Mouse (Mus musculus) C2C12 (cell line): ENCODE measurements at regions not wholly inside any gene's neighbourhood (a gene's known extent, or its start where the extent isn't known, plus 50 kb on each side); places are given as distances from the start of the nearest gene placed in this dataset.

ENCODE experiments used
- H3K27me3 ChIP-seq: one replicate; pipeline ENCODE4 v1.6.1; 2011; ENCODE audit not compliant: control insufficient read depth, insufficient read depth, insufficient read length
- H3K36me3 ChIP-seq: one replicate; pipeline ENCODE4 v1.6.1; 2011; ENCODE audit not compliant: control insufficient read depth, insufficient read depth
- H3K4me3 ChIP-seq: one replicate; pipeline ENCODE4 v1.5.1; 2011; ENCODE audit warnings: mild to moderate bottlenecking, control low read depth; ENCODE audit not compliant: poor library complexity, insufficient read depth, severe bottlenecking
- H3K79me2 ChIP-seq: one replicate; pipeline ENCODE4 v1.6.1; 2011; ENCODE audit not compliant: control insufficient read depth, insufficient read depth
- H3K79me3 ChIP-seq: one replicate; pipeline ENCODE4 v1.6.1; 2011; ENCODE audit warnings: low read depth, control low read depth
- H3ac ChIP-seq: one replicate; pipeline ENCODE3; 2011; ENCODE audit warnings: low read depth; ENCODE audit not compliant: control insufficient read depth, insufficient read length
- CEBPB ChIP-seq: IDR thresholded peaks from one replicate; pipeline ENCODE4 v1.6.1; 2011; ENCODE audit warnings: low read depth, mild to moderate bottlenecking, control low read depth, moderate library complexity
- CTCF ChIP-seq: IDR thresholded peaks from one replicate; pipeline ENCODE4 v1.5.1; 2011; ENCODE audit not compliant: control insufficient read depth, insufficient read depth, insufficient read length
- FOSL1 ChIP-seq: IDR thresholded peaks from one replicate; pipeline ENCODE4 v1.8.0; 2011; ENCODE audit warnings: mild to moderate bottlenecking, low read length; ENCODE audit not compliant: poor library complexity, insufficient read depth, severe bottlenecking
- MAX ChIP-seq: IDR thresholded peaks from one replicate; pipeline ENCODE4 v1.6.1; 2011; ENCODE audit warnings: mild to moderate bottlenecking, control low read depth
- MYOD1 ChIP-seq: IDR thresholded peaks from one replicate; pipeline ENCODE4 v1.6.1; 2011; ENCODE audit warnings: low read depth; ENCODE audit not compliant: control insufficient read depth, insufficient read length
- MYOG ChIP-seq: IDR thresholded peaks from one replicate; pipeline ENCODE4 v1.6.1; 2011; ENCODE audit not compliant: control insufficient read depth, insufficient read length; ENCODE audit errors: extremely low read depth
- USF1 ChIP-seq: IDR thresholded peaks from one replicate; pipeline ENCODE4 v1.6.1; 2011; ENCODE audit warnings: low read depth, mild to moderate bottlenecking, control low read depth, moderate library complexity

DNA sequence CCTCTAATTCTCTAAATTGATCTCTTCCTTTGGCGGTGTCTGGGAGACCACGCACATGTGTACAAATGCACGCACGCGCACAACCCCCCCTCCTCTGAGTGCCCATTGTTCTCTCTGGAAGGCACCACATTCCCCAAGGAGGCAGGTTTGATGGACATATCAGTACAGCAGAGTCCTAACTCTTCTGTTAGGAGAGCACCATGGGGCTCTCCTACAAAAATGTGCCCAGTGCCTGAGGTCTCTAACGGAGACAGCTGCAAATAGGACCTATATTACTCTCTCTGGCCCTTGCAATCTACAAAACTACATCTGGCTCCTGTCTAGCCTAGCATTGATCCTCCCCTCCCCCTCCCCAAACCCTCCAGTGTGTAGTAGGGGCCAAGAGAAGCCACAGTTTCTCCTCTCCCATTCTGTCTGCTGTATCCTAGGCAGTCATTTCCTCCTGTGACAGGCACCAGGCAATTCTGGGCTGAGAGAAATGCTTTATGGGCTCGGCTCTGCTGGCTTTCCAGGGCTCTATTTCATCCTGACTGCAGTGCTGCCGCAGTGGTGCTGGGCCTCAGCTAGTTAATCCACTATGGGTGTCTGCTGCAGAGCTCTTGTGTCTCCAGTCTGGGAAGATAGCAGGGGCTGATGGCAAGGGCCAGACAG is 340.6 kb downstream of the Rps24 start:
- H3K79me3 ChIP-seq: no peaks in the 10 kb centered on the region
- no peak for TF ChIP-seq MYOG
- no peak for TF ChIP-seq CEBPB
- TF ChIP-seq USF1: no peak
- TF ChIP-seq FOSL1: no peak
- no peak for TF ChIP-seq CTCF
- no peak for TF ChIP-seq MYOD1
- no peak for TF ChIP-seq MAX
- no peaks in the 10 kb centered on the region for H3K36me3 ChIP-seq
- H3K79me2 ChIP-seq: no peaks in the 10 kb centered on the region
- H3K4me3 ChIP-seq: no peak overlapping the region
- H3K27me3 ChIP-seq: peaks cover 25% of the 10 kb centered on the region
- no peak overlapping the region for H3ac ChIP-seq

DNA sequence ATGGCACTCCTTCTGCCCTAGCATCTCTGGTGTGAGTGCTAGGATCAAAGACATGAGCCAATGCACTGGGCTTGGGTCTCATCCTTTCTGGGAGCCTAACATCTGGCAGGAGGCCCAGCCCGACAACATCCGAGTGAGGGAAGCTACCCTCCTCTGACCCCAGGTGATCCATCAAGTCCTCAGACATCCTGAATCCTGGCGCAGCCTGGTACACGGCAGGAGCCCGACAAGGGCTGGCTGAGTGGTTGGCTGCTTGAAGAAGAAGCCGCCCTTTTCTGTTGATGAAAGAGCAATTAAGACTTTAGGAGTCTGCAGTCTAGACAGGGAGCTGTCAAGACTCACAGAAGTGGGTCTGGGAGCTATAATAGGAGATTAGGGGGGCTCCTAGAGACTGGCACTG is 342.1 kb downstream of the Rps24 start:
- TF ChIP-seq MYOD1 (no peak), USF1 (no peak), CTCF (no peak), MYOG (no peak), CEBPB (no peak)

DNA sequence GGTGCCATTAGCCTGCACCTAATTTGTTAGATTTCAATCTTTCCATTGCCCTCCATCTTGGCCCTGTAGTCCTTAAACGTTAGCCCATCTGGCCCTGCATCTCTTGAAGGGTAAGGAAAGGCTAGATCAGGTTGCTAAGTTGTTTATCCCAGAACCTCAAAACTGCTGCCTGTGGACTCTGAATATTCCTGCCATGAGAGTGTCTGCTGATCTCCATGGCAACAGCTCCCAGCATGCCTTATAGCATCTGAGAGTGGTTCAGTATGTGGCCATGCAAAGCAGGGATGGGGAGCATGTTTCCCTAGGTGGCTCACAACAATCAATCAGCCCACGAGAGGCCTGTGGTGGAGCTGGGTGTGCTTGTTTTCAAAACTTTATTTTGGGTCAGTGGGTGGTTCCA is 346.3 kb downstream of the Rps24 start:
- H3ac ChIP-seq: no peak overlapping the region
- no peak for TF ChIP-seq CTCF
- TF ChIP-seq MYOD1: no peak
- TF ChIP-seq MAX: no peak
- no peak for TF ChIP-seq MYOG
- TF ChIP-seq CEBPB: no peak
- no peak for TF ChIP-seq FOSL1
- no peak for TF ChIP-seq USF1

More for the DNA sequence above, 342.1 kb downstream of the Rps24 start:
- Histone ChIP-seq H3K79me2 (no peaks in the 10 kb centered on the region), H3K36me3 (no peaks in the 10 kb centered on the region), H3K27me3 (peaks cover 19% of the 10 kb centered on the region), H3K4me3 (no peak overlapping the region), H3K79me3 (no peaks in the 10 kb centered on the region), H3ac (no peak overlapping the region)

DNA sequence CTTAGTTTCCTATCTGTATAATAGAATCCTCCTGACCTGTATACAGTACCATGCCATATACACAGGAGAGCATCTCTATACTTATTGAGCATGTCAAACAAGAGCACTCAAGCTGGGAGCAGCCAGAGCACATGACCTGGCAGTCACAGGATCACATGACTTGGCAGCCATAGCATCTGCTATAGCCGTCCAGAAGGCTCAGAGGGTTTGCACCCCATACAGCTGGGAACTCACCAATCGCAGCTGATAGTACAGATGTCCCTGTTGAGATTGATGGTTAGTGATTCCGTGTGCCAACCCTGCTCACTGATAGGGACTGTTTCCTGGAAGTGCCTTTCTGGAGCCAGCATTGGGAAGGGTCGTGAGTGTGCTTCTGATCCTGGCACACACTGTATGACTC is 351.3 kb downstream of the Rps24 start:
- no peak for TF ChIP-seq CTCF
- no peak overlapping the region for H3ac ChIP-seq
- H3K4me3 ChIP-seq: no peak overlapping the region
- no peaks in the 10 kb centered on the region for H3K79me3 ChIP-seq
- no peaks in the 10 kb centered on the region for H3K79me2 ChIP-seq
- no peaks in the 10 kb centered on the region for H3K36me3 ChIP-seq
- peaks cover 3% of the 10 kb centered on the region for H3K27me3 ChIP-seq

More for the DNA sequence above, 346.3 kb downstream of the Rps24 start:
- H3K79me3 ChIP-seq: no peaks in the 10 kb centered on the region
- no peaks in the 10 kb centered on the region for H3K79me2 ChIP-seq
- no peaks in the 10 kb centered on the region for H3K36me3 ChIP-seq
- no peak overlapping the region for H3K4me3 ChIP-seq
- peaks cover 12% of the 10 kb centered on the region for H3K27me3 ChIP-seq

DNA sequence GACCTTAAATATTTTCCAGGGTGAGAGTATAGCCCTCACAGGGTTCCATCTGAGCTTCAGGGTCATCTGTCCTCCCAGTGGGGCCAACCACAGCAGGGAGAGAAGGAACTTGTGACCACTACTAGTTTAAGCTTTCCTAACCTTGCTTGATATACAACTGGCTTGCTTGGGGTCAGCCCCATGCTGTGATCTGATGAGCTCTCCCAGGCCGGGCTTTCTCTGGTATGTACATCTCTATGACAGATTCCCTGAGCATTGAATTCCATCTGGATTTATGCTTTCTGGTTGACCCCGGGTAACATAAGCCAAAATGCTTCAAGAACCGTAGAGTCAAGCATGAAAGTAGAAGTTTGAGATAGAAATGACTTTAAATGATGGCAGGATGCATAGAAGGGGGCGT is 352.1 kb downstream of the Rps24 start:
- Histone ChIP-seq H3K27me3 (peaks cover 3% of the 10 kb centered on the region), H3K79me3 (no peaks in the 10 kb centered on the region), H3K36me3 (no peaks in the 10 kb centered on the region), H3ac (no peak overlapping the region), H3K79me2 (no peaks in the 10 kb centered on the region), H3K4me3 (no peak overlapping the region)
- TF ChIP-seq CTCF (no peak), FOSL1 (no peak), MYOD1 (no peak), MAX (no peak), MYOG (no peak)

DNA sequence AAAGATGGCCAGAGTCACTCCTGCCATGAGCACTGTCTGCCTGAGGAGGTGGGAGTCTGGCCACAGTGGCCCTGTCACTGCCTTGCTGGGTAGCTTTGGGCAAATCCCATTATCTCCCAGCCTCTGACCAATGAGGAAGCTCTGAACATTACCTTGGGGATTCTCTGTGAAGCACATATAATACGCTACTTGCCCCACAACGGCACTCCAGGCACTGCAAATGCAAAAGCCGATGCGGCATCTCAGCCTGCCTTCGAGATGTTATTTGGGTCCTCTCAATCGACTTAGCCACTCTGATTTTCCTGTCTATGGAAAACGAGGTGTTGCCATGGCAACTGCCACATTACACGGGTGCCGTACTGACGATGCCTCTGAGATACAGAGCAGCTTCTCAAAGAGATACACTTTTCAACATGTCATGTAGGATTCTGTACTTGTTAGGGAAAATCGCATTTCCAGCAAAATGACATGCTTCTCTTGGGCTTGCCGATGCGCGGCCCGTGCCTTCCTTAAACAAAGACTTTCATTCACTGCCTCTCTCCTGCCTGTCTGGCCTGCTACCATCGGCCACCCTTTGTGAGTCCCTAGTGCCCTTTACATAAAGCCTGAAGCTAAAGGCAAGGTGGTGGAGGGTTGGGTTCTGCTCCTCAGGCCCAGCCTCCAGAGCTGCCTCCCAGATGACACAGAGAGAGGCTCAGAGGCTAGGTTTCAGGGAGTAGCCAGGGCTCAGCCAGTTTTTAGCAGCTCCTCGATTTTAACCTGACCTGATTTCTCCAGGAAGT is 355.0 kb downstream of the Rps24 start:
- H3K4me3 ChIP-seq: no peak overlapping the region
- no peaks in the 10 kb centered on the region for H3K36me3 ChIP-seq
- H3K79me2 ChIP-seq: no peaks in the 10 kb centered on the region
- H3K79me3 ChIP-seq: no peaks in the 10 kb centered on the region
- H3ac ChIP-seq: no peak overlapping the region
- no peak for TF ChIP-seq FOSL1
- TF ChIP-seq CEBPB: no peak
- TF ChIP-seq MAX: no peak
- TF ChIP-seq MYOG: no peak
- no peak for TF ChIP-seq CTCF
- no peak for TF ChIP-seq MYOD1
- TF ChIP-seq USF1: no peak
- H3K27me3 ChIP-seq: peaks cover 3% of the 10 kb centered on the region
